Mouse (Mus musculus): ENCODE measurements around the gene Gtf2f2.

GRCm38 (mm10) chr14:75881856-75882255, 128.8 kb downstream of the Gtf2f2 start:
- TF ChIP-seq POLR2A (IDR thresholded peaks at IDR 0.05; ENCODE audit: control insufficient read depth, low read depth, low read length) (no peak), CTCF (IDR thresholded peaks at IDR 0.05; ENCODE audit: control insufficient read depth, insufficient read depth, insufficient replicate concordance, low read depth, low read length) (no peak)
